Mouse (Mus musculus) spleen, postnatal 14 days (tissue): ENCODE measurements at regions not wholly inside any gene's neighbourhood (a gene's known extent, or its start where the extent isn't known, plus 50 kb on each side); places are given as distances from the start of the nearest gene placed in this dataset.

Source experiments
- DNase-seq, 2 experiments: peaks; one replicate each; pipeline ENCODE4 v3.0.0; 2021 to 2022; ENCODE audit warnings: low spot score in 2 of 2

GRCm38 (mm10) chr2:50425151-50425550, 128.6 kb upstream of the Mmadhc start:
- DNase-seq = no peak

DNA sequence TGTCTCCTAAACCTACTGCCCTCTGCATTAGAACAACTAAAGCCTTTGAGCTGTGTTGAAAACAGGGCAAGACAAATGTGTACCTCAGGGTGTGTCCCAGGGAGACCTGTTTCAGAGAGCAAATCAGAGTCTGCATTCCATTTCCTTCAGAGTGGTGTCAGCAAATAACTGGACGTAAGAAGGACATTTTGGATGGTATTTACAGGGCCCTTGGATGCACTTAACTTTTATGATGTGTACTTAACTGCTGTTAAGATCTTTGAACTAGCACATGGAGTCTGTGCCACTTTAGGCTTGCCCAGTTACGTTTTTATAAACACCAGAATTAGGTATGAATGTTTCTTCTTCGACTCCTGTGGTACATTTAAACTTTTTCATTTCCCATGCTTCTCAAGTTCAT, 123.0 kb upstream of the Mmadhc start:
- DNase-seq = no peak

DNA sequence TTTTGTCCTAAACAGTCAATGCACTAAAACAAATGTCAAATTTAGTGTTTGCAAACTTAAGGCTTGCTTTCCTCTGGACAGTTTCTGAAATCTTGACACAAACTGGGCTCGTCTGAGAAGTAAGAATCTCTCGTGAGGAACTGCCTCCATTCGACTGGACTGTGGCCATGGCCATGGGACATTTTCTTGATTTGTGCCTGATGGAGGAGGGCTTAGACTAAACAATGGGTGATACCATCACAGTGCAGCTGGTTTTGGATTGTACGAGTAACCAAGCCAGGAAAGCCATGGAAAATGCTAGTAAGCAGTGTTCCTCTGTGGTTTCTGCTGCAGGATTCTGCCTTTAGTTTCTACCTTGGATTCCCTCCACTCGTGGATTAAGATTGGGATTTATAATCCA, 121.0 kb upstream of the Mmadhc start:
- DNase-seq = no peak

- no peak for DNase-seq
Observed at GRCm38 (mm10) chr2:50417135-50417534, 120.5 kb upstream of the Mmadhc start.

GRCm38 (mm10) chr2:50416056-50416455, 119.5 kb upstream of the Mmadhc start:
- DNase-seq = no peak

DNA sequence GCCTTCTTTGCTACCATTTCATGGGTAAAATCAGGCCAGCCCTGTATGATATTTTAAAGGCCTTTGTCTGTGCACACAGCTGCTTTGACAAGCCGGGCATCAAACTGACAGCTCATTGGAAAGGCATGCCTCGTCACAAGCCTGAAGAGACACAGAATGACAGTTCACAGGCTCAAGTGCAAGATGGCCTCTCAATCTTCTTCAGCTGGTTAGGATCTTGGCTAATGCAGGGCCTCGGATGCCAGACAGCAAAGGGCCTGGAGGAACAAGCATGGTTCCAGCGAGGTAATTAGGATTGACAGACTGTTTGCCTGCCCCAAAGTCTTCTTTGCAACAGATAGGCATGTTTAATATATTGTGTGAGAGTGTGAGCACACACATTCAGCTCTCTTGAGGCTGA, 109.3 kb upstream of the Mmadhc start:
- no peak for DNase-seq

GRCm38 (mm10) chr2:50403106-50403505, 106.5 kb upstream of the Mmadhc start:
- DNase-seq = no peak

DNA sequence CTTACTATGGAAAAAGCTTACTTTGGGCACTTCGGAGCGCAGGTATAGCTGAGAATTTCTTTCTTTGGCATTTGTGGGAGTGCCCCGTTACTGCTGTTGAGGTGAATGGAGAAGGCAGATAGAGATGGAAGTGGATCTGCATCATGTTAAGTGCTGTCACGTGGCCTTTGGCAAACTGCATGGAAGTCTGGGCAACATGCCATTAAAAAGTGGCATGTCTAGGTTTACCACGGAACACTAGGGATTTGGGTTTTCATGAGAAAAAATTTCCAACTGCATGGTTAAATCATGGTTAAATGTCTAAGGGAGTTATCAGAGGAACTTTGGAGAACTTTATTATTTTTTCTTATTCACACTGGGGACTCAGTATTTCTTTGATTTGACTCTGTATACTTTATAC, 102.0 kb upstream of the Mmadhc start:
- DNase-seq = no peak

DNA sequence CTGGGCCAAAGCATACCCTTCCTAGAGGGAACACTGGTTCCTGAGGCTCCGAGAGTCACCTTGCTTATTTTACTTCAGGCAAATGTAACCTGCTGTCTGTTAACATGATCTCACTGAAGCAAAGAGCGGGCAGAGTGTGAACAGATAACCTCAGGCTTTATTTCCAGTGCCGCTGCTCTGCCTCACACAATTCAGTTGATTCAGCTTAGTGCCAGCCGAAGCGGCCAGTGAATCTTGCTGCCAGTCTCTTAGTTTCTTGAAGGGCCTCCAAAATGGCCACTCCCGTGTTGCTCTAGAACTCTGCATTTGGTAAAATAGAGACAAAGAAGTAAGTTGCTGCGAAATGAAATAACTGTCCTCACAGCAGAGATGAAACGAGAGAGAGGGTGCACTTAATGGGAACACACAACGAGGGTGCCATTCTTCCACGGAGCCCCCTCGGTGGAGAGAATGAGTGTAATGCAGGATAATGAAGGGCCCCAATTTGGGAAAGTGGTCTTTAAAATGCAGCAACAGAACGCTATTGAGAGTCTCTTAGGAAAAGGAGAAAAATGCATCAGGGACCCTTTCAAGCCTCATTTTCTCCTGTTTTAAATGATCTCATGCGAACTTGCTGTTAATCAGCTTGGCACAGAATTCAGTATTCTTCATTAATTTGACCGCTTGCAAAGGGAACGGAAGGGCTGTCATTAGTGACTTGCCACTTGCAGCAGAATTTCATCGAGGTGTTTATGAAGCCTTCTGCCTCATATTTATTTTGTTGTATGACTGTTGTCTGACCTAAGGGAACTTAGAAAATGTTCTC, 81.2 kb upstream of the Mmadhc start:
- DNase-seq = no peak

DNA sequence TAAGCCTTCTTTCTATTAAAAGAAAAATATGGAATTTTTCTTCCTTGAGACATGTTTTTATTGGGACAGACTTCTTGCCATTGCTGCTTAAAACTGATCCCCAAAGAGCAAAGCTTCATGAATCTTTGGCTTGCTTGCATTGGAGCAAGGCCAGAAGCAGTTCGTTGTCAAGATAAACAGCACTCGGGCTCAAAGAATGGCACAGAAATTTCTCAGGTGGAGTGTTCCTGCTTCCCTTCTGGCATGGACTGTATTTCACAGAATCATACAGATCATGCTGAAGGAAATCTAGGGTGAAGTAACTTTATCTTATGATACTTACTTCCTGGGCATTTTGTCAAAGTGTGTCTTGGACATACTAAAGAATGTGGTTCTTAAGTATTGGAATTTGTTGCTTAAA, 77.0 kb upstream of the Mmadhc start:
- no peak for DNase-seq

- DNase-seq = no peak
Observed at GRCm38 (mm10) chr2:50373006-50373405, 76.4 kb upstream of the Mmadhc start.

GRCm38 (mm10) chr2:50368831-50369230, 72.2 kb upstream of the Mmadhc start:
- DNase-seq = no peak

- no peak for DNase-seq
Observed at GRCm38 (mm10) chr2:50368351-50368750, 71.8 kb upstream of the Mmadhc start.

GRCm38 (mm10) chr2:50365221-50365620, 68.6 kb upstream of the Mmadhc start:
- DNase-seq = no peak

DNA sequence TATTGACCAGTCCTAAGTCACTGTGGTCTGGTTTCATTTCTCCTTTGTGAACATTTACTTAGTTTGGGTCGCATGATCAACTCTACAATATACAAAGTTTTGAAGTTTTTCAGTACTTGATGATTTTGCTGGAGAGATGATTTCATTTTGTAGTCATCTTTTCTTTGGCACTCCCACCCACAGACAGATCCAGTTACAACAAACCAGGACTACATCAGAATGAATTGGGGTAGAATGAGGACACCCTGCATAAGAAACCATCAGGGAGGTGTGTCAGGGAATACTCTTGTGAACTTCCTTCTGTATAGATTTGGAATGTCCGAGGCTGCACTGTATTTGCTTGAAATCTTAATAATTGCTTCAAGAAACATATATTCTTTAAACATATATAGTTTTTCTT, 59.5 kb upstream of the Mmadhc start:
- no peak for DNase-seq

DNA sequence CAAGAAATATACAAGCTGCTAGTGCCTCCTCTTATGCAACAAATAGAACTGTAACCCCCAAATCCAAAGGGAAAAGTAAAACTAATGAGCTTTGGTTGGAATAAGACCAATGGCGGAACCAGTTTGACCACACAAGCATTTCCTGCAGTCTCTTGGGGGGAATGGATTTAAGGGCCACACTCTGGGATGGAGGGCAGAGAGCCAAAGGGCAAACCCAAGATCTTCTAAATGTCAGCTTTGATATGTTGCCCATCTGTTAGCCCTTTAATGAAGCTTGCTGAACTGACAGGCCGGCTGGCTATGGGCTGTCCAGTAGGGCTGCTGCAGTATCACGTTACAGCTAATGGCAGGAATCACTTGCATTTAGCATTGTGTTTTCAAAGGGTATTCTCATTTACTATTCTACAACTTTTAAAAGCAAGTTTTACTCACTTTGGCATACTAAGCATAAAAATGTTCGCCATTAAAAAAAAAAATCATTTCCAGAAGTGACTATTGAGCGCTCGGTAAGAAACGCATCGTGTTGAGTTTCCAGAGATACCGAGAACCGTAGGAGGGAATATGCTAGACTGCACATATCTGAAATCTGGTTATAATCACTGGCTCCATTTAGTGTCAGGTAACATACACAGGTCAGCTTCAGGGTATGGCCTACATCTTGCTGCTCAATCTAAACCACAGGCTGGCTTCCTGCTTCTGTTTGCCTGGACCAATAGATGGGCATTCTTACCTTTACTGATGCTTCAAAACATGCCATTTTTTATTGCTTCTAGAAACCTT, 51.1 kb upstream of the Mmadhc start:
- no peak for DNase-seq
